Mouse (Mus musculus) spleen, postnatal 36 days (tissue): Measurements from ENCODE around the gene Bcam.
"Not testable (repeated sequence)": the region's sequence is repeated elsewhere in the genome, so short reads cannot be mapped to it uniquely, and the experiment has no call there.

ENCODE experiments used
- DNase-seq, 2 experiments: peaks; one replicate each; pipeline ENCODE4 v3.0.0; 2022; ENCODE audit warnings: low spot score in 2 of 2, mixed read lengths in 1 of 2

Gene Bcam

DNA sequence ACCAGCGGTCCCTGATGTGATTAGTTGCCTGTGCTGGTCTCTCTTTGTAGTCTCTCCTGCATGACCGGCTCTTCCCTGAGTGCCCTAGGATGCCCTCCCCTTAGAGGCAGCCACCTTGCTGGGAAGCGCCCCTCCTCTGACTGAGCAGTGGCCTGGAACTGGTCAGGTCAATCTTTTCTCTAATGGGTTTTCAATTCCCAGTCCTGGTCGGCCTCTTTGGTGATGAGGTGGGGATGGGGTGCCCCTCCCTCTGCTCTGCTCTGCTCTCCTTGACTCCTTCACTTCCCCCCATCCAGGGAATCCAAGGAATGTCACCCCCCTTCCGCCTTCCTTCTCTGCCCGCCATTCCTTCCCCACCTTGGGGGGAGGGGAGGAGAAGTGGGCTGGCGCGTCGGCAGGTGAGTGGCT, at the start of gene Bcam:
Bcam (minus strand) TSS at position 33 of the 408 bp plus-strand sequence.
- DNase-seq, result no peak

DNA sequence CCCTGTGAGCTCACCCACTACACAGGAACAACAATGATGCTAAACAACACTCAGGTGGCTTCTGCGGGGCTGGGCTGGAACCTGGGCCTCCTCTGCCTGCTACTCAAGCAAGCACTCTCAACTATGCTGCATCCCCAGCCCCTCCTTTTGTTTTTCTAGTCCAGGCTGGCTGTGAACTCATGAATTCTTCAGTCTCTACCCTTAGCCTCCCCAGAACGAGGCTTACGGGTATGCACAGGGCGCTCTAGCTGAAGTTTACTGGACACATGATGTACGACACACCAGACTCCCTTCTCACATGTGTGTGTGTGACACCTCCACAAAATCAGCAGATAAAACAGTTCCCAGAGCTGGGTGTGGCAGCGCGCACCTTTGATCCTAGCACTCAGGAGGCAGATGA, 48.1 kb upstream of the Bcam start:
- DNase-seq, result no peak

DNA sequence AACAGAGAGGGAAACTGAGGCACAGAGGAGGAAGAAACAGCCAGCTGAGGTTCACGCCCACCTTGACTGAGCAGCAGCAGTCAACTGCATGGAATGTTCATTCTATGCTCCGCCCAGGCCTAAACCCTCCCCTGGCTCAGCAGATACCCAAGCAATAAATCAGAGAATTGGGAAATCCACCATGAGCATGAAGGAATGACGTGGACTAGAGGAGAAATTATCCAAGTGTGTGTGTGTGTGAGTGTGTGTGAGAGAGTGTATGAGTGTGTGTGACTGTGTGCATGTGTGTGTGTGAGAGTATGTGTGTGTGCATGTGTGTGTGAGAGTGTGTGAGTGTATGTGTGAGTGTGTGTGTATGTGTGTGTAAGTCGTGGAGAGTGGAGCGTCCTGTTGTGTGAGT, 47.6 kb upstream of the Bcam start:
- DNase-seq, result no peak

DNA sequence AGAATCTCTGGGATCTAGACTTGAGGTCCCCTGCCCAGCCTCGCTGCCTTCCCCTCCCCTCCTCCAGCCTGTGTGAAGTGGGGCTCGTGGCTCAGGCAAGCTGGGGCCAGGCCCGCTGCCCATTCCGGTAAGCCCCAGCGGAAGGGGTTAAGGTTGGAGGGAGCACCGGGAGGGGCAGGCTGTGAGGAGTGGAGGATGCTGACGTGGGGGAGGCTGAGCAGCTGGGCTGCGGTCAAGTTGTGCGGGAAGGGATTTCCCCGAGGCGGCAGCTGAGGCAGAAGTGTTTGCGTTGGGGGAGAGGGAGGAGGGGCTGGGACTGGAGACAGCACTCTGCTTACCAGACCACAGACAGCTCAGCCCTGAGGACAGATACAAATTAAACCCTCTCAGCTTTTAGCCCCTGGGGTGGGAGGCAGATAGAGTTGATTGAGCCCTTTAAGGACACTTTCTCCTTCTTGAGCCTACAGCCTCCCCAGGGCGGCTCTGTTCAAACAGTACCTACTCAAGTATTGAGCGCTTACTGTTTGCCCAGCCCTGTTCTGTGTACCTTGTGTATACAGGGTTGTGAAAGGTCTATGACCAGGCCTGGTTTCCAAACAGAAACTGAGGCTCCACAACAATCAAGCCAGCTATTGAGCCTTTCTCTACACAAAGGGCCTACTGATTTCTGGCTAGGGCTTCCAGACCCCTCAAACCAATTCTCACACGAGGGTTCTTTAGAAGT, 46.7 kb upstream of the Bcam start:
- DNase-seq, result peak; percentile 96 to 98

DNA sequence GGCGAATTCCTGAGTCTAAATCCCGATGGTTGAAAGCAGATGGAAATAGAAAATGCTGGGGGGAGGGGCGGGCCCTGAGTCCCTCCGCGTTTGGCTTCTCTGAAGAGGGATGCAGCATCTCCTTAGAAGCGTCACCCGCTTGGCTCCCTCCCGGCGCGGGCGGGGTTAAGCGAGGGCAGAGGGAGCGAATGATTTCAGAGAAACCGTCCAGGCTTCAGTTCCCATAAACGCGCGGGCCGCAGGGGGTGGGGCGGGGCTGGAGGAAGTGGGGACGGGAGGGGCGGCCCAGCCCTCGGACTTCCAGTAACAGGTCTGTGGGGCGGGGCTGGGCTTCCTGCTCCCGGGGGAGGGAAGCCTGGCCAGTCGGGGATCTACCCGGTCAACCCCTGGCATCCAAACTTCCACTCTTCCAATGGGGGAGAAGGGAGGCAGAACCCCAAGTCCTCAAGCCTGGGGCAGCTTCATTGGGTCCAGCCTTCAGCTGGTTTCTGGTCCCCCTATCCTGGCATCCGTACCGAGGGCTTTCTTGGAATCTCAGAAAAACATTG, 45.5 kb upstream of the Bcam start:
- DNase-seq, result peak; percentile 91 to 94

DNA sequence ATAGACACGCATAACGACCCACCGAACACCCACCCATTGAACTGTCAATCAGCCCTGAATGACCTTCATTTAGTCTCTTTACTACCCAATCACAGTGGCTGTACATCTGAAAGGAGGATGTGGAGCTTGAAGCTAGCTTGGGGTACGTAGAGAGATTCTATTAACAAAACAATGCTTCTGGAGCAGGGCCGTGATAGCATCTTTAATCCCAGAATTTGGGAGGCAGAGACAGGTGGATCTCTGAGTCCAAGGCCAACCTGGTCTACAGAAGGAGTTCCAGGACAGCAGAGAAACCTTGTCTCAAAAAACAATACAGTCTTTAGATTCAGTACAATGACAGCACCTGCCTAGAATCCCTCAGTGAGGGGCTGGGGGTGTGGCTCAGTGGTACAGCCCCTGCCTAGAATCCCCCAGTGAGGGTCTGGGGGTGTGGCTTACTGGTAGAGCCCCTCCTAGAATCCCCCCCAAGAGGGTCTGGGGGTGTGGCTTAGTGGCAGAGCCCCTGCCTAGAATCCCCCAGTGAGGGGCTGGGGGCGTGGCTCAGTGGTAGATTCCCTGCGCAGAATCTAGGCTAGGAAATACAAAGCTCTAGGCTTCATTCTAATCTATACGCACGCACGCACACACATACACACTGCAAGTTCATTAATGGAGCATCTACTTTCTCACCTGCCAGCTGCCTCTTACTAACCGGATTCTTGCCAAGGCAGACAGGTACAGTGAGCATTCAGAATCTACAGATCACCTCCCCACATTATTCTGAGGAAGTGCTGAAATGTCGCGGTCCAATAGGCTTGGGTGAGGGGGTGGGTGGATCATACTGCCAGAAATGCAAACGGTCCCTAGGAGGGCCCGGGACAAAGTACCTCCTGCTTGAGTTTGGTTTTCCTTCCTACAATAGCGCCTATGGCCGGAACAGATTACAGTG, 44.7 kb upstream of the Bcam start:
- peak; percentile 60 to 65 for DNase-seq

DNA sequence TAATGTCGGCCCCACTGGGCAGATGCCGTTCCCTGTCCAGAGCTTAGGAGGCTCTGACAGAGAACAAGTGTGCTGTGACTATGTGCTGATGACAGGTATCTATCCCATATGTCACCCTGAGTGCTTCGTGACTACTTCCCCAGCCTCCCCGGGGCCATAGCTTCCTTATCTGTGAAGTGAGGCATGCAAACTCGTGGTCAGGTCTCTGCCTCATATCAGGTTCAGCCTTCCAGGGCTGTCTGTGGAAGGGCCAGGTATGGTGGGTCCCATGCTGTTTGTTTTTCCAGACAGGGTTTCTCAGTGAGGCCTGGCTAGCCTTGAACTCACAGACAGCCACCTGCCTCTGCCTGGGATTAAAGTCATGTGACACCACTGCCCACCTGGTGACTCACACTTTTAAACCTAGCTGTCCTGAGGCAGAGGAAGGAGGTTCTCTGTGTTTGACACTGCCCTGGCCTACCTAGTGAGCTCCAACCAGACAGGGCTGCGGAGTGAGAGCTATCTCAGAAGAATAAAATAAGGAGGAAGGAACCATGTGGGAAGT, 42.8 kb upstream of the Bcam start:
- no peak for DNase-seq

DNA sequence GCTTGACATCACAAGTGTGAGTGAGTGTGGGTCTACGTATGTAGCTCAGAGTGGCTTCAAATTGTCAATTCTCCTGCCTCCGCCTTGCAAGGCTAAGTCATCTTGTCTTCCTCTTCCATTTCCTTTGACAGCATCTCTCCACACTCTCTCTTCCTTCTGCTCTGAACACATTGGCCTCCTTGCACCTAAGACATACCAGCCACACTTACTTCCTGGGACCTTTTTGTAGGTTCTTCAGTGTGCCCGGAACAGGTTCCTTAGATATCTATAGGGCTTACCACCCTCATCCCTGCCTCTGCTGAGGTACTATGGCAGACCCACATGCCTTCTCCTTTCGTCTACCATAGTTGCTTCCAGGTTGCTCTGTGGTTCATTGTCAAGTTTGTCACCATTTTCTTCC, 42.3 kb upstream of the Bcam start:
- DNase-seq, result no peak

DNA sequence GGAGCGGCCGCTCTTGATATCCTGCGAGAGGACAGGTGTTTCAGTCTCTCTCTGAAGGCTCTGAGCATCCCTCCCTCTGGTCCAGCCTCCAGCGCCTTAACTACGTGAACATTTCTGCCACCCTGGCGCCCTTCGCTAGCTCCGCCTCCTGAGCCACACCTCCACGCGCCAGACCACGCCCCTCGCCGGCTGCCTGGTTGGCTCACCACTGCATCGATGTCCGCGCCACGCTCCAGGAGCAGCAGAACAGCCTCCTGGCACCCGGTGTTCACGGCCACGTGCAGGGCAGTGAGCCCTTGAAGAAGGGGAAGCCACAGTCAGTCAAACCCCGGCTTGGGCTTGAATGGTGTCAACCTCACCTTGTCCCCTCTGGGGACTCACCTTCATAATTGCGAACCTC, 40.3 kb upstream of the Bcam start:
- peak; percentile 58 to 67 for DNase-seq

DNA sequence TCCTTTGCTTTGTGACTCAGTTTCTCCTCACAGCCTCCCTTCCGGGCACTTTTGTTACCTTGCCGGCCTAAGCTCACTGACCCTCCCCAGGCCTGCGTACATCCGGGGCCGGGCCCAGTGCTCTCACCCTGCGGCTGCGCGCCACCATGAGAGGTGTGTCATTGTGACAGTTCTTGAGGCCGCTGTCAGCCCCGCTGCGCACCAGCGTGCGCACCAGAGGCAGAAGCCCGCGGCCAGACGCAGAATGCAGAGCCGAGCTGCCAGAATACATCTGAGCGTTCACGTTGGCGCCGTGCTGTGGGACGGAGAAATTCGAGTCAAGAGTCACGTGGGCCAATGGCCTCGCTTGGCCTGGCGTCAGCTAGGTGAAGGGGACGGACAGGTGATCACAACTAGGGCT, 38.6 kb upstream of the Bcam start:
- DNase-seq, result no peak

DNA sequence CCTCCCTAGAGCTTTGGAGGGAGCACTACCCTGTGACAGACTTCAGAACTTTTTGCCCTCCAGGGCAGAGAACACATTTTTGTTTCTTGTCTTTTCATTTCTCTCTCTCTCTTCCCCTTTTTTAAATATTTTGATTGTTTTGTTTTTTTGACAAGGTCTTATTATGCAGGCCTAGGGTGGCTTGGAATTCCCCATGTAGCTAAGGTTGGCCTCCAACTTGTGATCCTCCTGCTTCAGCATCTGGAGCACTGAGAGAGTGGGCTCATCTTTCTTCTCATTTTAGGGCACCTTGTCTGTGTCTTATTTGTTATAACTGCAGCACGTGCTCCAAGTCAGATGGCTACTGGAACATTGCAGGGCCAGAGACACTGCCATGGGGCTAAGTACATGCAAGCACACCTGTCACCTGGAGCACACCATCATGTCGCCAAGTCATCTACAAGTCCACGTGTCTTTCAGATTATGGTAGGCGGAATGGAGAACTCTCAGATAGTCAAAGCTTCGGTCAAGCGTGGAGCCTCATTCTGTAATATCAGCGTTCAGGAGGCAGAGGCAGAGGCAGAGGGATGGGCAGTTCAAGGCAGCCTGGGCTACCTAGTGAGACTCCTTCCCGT, 35.6 kb upstream of the Bcam start:
- DNase-seq, result peak; percentile 54 to 65

DNA sequence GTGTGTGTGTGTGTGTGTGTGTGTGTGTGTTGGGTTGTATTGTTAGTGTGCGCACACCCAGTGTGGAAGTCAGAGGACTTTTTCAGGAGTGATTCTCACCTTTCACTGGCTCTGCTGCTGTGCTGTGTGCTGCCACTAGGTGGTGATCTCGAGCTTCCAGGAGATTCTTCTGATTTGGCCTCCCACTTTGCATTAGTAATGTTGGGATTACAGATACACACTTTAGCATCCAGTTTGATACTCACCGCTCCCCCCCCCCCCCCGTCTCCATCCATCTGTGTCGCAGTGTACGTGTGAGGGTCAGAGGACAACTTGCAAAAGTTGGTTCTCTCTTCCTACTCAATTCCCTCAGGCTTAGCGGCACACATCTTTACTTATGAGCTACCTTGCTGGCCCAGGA, 32.2 kb upstream of the Bcam start:
- DNase-seq, result peak; percentile 49 to 74

DNA sequence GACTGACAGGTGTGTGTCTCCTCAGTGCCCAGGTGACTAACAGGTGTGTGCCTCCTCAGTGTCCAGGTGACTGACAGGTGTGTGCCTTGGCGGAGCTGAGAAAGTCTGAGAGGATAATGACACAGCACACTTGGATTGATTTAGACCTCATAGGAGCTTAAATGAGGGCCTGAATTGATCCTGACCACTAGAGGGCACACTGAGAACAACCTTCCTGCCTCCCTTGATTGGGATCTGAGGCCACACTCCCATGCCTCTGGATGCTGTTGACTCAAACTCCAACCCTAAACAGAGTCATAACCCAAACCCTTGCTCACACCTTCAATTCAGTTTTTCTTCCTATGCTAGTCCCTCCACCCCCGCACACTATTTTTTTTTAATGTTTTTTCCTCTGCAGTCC, 29.9 kb upstream of the Bcam start:
- no peak for DNase-seq

DNA sequence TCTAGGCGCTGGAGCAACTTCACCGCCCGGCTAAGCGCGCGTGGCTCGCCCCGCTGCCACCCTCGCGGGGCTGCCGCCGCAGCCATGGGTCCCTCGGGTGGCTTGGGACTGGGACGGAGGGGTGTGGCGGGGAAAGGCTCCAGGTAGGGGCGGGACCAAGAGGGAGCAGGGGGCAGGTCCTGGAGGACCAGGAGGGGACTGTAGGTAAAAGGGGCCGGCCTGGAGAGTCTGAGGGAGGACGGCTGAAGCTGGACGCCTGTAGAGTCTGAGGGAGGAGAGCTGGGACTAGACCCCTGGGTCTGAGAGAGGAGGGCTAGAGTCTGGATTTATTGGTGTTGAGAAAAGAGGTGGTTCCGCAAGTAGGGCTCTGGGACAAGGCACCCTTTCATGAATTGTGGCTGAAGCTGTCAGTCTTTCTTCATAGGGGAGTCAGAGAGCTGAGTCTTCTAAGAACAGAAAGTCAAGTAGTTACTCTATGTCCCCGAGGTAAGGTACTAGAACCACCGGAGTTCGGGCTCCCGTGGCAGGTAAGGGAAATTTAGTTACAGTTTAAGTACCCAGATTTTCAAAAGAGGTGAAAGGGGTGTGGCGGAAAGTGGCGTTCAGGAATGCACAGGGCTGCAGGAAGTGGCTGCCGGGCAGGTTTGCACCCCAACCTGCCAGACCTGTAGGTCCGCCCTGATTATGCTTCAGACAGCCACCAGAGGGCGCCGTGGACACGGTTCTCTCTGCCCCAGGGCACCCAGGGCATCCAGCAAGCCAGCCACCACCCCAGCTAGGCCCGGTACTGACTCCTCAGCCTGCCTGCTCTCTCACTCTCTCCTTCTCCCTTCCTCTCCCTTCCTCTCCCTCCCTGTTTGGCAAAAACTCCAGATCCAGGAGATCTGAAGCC, 26.1 kb upstream of the Bcam start, which contains the start of gene Cblc:
Cblc (minus strand) TSS at position 113 of the 892 bp plus-strand sequence.
- DNase-seq, result peak; percentile 85

DNA sequence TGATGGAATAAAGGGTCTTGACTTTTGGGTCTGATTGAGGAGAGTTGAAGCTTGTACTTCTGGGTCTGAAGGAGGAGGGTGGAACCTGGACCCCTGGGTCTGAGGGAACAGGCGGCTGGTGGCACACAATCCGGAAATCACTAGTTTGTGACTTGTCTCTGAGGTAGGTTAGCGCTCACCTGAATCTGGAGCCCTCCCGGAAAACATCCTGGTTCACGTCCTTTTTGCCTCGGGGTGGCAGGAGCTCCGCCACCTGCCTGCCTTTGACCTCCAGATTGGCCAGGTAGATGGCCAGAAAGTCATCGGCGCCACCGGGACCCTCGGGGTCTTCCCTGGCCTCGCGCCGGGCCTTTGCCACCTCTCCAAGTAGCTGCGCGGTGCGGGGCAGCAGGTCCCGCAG, 25.4 kb upstream of the Bcam start:
- no peak for DNase-seq

DNA sequence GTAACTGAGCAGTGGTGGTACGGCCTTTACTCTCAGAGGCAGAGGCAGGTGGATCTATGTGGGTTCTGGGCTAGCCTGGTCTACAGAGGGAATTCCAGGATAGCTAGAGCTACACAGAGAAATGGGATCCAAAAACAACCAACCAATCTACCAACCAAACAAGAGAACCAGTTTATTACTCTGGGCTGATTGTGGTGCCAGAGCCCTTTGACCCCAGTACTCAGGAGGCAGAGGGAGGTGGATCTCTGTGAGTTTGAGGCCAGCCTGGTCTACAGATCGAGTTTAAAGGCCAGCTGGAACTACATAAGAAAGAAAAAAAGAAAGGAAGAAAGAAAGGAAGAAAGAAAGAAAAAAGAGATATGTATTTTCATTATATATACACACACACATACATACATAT, 24.4 kb upstream of the Bcam start:
- DNase-seq, result no peak

DNA sequence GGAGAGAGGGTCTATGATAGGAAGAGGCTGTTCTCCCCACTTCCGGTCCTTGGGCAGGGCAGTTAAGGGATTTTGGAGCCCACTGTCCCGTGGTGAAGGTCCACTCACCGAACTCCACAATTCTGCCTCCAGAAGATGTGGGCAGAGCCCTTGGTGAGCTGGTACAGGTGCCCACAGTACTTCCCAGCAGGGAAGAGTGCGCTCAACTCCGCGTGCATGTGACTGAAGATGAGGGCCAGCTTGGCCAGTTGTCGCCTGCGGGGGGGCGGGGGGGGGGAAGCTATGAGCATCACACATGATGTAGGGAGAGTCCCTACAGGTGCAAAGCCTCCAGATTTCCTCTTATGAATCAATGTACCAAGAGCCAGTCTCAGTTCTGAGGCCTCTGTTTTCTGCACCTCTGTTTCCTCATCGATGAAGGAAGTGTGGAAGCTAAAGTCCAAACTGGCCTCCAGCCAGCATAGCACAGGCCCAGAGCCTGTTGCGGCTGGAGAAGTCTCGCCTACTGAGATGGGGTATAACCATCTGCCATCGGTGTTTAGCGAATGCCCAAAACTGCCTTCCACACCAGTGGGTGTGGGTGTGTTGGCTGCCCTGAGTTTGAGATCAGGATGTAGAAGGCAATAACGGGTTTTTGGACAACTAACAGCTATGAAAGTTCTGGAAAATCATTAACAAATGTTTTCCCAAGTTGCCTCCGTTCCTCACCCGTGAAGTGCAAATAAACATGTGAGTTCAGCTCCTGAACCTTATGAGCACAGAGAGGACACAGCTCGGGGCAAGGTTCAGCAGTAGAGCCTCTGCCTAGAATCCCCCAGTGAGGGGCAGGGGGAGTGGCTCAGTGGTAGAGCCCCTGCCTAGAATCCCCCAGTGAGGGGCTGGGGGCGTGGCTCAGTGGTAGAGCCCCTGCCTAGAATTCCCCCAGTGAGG, 22.1 kb upstream of the Bcam start:
- DNase-seq, result no peak

DNA sequence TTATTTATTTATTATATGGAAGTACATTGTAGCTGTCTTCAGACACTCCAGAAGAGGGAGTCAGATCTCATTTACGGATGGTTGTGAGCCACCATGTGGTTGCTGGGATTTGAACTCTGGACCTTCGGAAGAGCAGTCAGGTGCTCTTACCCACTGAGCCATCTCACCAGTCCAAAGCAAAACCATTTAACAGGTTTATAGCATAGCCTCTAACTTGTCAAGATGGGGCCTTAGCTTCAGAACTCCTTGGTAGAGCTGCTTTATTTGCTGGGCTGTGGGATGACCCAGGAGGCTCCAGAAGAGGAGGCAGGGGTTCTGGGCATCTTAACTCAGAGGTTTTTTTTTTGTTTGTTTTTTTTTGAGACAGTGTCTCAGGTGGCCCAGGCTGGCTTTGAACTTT, 20.7 kb upstream of the Bcam start:
- DNase-seq, result not testable (repeated sequence)

DNA sequence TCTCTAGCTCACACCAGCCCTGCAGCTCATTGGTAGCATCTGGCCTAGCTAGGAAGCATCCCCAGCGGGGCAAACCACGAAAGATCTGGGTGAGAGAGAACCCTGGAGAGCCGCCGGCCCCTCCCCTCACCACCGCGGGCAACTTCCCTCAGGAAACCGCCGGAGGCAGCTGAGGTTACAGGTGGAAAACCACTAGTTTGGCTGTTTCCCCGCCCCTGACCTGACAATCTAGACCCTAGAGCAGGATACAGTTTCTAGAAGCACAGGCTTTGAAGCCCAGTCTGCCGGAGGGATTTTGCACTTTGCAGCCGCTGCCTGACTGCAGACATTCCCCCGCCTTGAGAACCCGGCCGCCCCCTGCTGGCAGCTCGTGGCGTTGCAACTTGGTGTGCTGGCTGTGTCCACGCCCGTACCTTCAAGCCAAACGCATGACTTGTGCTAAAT, 19.1 kb upstream of the Bcam start:
- DNase-seq, result peak; percentile 73 to 80
